Mouse (Mus musculus) hindbrain, postnatal 0 days (tissue): ENCODE data around the gene Fgd6. TPM values are rescaled to one million over a fixed set of nuclear protein-coding genes. Genes with fewer than 3 reads are reported as not detected.

ENCODE experiments used
- ATAC-seq: fragments of 200-750 bp; cut with Nextera tagmentation; 2 replicates; pipeline ENCODE4 v1.8.0; 2017; ENCODE audit warnings: mild to moderate bottlenecking, moderate TSS enrichment, moderate library complexity
- DNase-seq: peaks from one replicate; pipeline ENCODE4 v3.0.0-alpha.2; 2015; ENCODE audit warnings: low spot score
- H3K27ac ChIP-seq: fragments of 300-500 bp; sonication (generic); 2 replicates; pipeline ENCODE4 v1.5.1; 2014; ENCODE audit warnings: mild to moderate bottlenecking
- H3K27me3 ChIP-seq: fragments of 300-500 bp; sonication (generic); 2 replicates; pipeline ENCODE4 v1.6.1; 2014; ENCODE audit warnings: low read length, mixed read lengths; ENCODE audit not compliant: insufficient read depth
- H3K36me3 ChIP-seq: fragments of 300-500 bp; sonication (generic); 2 replicates; pipeline ENCODE4 v1.6.1; 2014; ENCODE audit warnings: low read length, mixed read lengths; ENCODE audit not compliant: insufficient read depth
- H3K4me1 ChIP-seq: fragments of 300-500 bp; sonication (generic); 2 replicates; pipeline ENCODE4 v1.6.1; 2014; ENCODE audit warnings: antibody characterized with exemption, low read length, mixed read lengths; ENCODE audit not compliant: insufficient read depth
- H3K4me2 ChIP-seq: fragments of 300-500 bp; sonication (generic); 2 replicates; pipeline ENCODE4 v1.6.1; 2014; ENCODE audit warnings: low read depth, mild to moderate bottlenecking, low read length, moderate library complexity, mixed read lengths
- H3K4me3 ChIP-seq: fragments of 300-500 bp; sonication (generic); 2 replicates; pipeline ENCODE4 v1.5.1; 2014; ENCODE audit warnings: low read length
- H3K9ac ChIP-seq: fragments of 300-500 bp; sonication (generic); replicated peaks from 2 replicates; pipeline ENCODE4 v1.6.1; 2014; ENCODE audit warnings: mild to moderate bottlenecking, low read length, moderate library complexity, mixed read lengths
- H3K9me3 ChIP-seq: fragments of 300-500 bp; sonication (generic); 2 replicates; pipeline ENCODE4 v1.6.1; 2016; ENCODE audit warnings: low read length, mixed read lengths
- CTCF ChIP-seq: IDR thresholded peaks from 2 replicates; pipeline ENCODE4 v1.5.1; 2016; ENCODE audit warnings: antibody characterized with exemption, control low read depth, low read depth
- WGBS: fragments of 180-500 bp; shearing (Covaris S2); extraction: QIAGEN DNeasy Blood & Tissue Kit; methylation state at CpG from one replicate; pipeline ENCODE4 v1.1.7; 2014; 5-methylcytosine and 5-hydroxymethylcytosine counted together
- polyA plus RNA-seq: library from polyadenylated mRNA; unstranded; fragments of >200 nt; fragmentation: Nextera tagmentation; extraction: Ambion mirVana; gene quantifications from 2 replicates; pipeline ENCODE4 v1.2.1, GENCODE M21; 2015
- total RNA-seq: library from RNA; depleted of rRNA; stranded (reverse); fragments of >200 nt; gene quantifications from 2 replicates; pipeline ENCODE4 v1.2.3, GENCODE M21; 2014

Gene Fgd6
- total and polyA plus RNA-seq, 2 experiments from 2014 or later: 2.0 to 5.2 TPM

DNA sequence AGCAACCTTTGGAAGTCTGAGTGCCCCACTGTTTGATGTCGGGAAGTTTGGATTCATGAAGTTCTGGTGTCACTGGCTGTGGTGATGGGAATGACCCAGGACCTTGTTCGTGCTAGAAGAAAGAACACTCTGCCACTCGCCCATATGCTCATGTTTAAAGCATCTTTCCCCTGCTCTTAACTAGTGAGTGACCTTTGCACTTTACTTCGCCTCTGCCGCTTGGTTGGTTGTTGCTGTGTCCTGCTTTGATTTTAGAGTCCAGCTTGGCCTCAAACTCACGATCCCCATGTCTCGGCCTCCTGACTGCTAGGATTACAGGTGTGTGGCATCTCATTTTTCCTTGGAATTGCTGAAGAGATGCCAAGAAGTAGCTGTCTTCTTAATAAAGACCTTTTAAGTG, 35.8 kb downstream of the Fgd6 start:
- no peak overlapping the region for H3K4me2 ChIP-seq
- H3K27ac ChIP-seq: no peak overlapping the region
- H3K4me3 ChIP-seq: no peak overlapping the region
- H3K4me1 ChIP-seq: peaks cover 4% of the 10 kb centered on the region; the same call in 1 of the 2 replicates
- no peak overlapping the region for H3K9ac ChIP-seq
- TF ChIP-seq CTCF: no peak
- H3K9me3 ChIP-seq: no peaks in the 10 kb centered on the region
- 87% methylated on average over 7 of the region's 7 CpGs for WGBS
- ATAC-seq: no peak
- no peaks in the 10 kb centered on the region for H3K36me3 ChIP-seq
- no peak for DNase-seq
- no peaks in the 10 kb centered on the region for H3K27me3 ChIP-seq

DNA sequence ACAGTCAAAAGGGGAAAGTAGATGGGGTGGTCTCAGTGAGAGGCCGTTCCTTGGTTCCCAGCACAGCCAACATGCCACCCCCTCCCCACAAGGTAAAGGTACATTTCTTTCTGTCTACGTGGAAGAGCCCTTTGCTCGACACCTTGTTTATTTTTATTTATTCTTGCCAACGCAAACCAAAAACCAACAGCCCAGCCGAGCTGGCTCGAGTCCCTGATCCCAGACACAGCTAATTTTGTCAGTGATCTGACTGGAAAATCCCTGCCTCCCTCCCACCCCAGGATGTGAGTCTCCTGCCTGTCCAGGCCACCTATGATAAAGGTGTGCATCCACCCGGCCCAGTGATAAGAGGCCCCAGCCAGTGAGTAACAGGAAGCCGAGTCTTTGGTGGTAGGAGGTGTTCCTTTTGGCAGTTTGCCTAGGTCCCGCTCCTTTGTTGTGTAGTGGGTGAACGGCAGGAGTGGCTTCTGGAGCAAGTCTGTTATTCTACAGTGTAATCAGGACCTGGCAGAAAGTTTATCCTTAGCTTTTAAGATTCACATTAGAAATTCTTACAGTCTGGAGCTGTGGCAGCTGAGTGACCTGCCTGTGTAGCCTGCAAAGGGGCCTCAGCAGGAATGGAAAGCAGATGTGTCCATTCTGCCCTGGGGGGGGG, 36.6 kb downstream of the Fgd6 start:
- WGBS: 50% methylated on average over 10 of the region's 10 CpGs
- DNase-seq (peak; percentile 32), ATAC-seq (peak; percentile 27; the same call in 1 of the 2 replicates)
- no peak overlapping the region for H3K9ac ChIP-seq
- peaks cover 4% of the 10 kb centered on the region; the same call in 1 of the 2 replicates for H3K4me1 ChIP-seq
- no peak for TF ChIP-seq CTCF
- H3K27ac ChIP-seq: peak overlapping the region; percentile 9; the same call in 1 of the 2 replicates
- H3K4me3 ChIP-seq: no peak overlapping the region
- no peaks in the 10 kb centered on the region for H3K9me3 ChIP-seq
- no peak overlapping the region for H3K4me2 ChIP-seq
- no peaks in the 10 kb centered on the region for H3K27me3 ChIP-seq
- no peaks in the 10 kb centered on the region for H3K36me3 ChIP-seq

DNA sequence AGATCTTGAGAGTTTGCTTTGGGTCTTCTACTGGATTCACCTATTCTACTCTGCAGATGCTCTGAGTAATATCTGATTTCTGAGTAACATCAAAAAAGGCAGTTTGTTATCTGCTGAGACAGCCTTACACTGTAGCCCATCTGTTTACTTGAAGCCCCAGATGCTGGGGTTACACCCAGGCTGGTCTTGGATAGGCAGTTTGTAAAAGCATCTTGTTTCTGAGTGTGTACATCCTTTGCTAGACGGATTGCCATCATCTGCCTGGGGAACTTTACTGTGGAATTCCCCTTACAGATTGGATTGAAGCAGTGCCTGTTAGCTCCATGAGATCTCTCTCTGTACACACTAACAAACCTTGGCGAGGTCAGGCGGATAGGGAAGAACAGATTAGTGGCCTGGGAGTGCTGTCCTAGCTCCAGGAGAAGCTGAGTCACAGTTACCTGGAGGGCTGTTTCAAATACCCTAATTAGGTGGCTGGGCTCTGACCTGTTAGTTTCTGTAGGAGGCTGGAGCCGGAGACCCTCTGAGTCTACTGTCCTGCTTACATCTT, 37.2 kb downstream of the Fgd6 start:
- DNase-seq (no peak), ATAC-seq (no peak)
- Histone ChIP-seq H3K9ac (no peak overlapping the region), H3K9me3 (no peaks in the 10 kb centered on the region), H3K4me3 (no peak overlapping the region), H3K4me2 (no peak overlapping the region), H3K27me3 (no peaks in the 10 kb centered on the region), H3K36me3 (no peaks in the 10 kb centered on the region), H3K4me1 (peaks cover 4% of the 10 kb centered on the region; the same call in 1 of the 2 replicates), H3K27ac (0 out of 2 replicates have a peak overlapping the region, but pooled peaks have one; percentile 9)
- TF ChIP-seq CTCF: no peak
- 81% methylated on average over 4 of the region's 4 CpGs for WGBS

DNA sequence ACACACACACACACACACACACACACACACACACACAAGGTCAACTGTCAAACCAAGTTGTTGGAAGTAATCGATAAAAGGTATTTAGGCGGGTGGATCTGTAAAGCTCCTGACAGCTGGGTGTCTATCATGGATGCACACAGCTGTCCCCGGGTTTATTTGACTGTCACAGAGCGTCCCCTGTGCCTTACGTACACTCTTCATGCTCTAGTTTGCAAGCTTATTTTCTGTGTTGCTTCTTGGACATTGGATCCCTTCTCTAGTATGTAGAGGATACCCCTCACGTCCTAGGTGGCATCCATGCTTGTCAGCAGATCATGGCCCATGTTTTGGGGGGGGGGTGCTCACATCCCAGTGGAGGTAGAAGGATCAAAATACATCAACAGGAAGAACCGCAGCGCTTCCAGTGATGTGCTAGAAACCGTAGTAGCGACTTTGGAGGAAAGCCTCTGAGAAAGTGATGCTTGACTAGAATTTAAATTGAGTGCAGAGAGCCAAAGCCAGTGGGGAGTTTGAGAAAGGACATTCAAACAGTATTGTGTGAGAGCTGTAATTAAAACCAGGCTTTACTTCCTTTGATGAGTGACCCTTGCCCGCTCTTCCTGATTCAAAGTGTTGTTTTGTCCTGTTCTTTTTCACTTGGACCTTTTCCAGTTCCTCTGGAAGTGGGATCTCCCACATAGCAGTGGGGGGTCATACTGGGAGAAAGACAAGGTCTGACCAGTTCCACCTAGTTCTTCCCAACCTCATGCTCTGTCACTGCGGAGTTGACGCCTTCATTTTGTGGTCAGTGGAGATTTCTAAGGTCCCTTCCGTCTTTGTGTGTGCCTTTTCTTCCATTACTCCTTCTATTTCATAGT, 41.4 kb downstream of the Fgd6 start:
- no peak for TF ChIP-seq CTCF
- no peaks in the 10 kb centered on the region for H3K36me3 ChIP-seq
- ATAC-seq (peak; percentile 81), DNase-seq (peak; percentile 64)
- H3K27ac ChIP-seq: peak overlapping the region; percentile 80
- WGBS: 46% methylated on average over 14 of the region's 14 CpGs
- H3K9me3 ChIP-seq: no peaks in the 10 kb centered on the region
- H3K27me3 ChIP-seq: no peaks in the 10 kb centered on the region
- no peak overlapping the region for H3K4me2 ChIP-seq
- H3K4me3 ChIP-seq: no peak overlapping the region
- no peaks in the 10 kb centered on the region; the same call in 1 of the 2 replicates for H3K4me1 ChIP-seq
- H3K9ac ChIP-seq: no peak overlapping the region

DNA sequence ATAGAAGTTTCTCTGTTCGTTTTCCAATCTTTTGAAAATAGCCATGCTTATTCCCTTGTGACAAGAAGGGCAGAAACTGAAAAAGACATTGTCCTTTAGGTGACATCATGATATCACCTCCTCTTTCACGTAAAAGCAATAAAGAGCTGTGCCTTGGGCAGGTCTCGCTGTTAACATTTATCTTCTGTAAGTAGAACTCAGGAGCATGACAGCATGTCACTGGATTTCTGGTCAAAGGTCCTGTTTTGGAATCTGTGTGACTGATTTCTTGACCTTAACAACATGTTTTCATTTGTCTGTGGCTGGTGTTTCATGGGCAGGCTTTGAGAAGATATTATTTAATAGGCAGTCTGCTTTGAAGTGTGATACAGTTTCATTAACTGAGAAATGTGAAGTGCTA, 44.9 kb downstream of the Fgd6 start:
- Histone ChIP-seq H3K4me1 (no peaks in the 10 kb centered on the region), H3K36me3 (no peaks in the 10 kb centered on the region), H3K27ac (no peak overlapping the region), H3K27me3 (no peaks in the 10 kb centered on the region), H3K4me2 (no peak overlapping the region), H3K9me3 (no peaks in the 10 kb centered on the region), H3K4me3 (no peak overlapping the region), H3K9ac (no peak overlapping the region)
- WGBS: 72% methylated on average over 3 of the region's 3 CpGs
- no peak for DNase-seq
- no peak for ATAC-seq
- no peak for TF ChIP-seq CTCF

DNA sequence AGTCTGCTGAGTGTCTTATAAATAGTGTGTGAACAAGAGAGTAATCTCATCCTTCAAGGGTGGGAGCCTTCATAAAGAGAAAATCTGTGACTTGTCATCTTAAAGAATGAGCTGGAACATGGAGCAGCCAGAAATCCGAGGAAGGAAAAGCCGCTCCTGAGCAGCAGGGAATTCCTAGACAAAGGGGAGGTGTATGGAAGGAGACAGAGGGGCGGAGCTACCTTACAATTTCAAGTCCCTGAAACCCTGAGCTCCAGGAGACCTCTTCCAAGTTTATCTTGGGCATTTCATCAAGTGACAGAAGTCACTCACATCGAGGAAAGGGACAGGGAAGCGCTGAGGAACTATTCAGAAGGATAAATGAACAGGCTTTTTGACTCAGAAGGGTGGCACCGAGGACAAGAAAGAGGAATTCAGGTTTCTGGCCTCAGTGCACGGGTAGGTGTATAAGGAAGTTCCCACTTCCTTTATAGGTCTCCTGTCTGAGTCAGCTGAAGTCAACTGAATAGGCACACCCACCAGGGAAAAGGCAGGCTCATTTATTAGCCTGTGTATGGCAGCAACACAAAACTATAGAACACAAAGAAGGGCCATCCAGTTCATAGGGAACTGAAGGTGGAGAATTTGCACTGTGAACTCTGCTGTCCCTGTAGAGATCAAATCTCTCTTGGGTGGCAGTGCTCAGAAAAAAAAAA, 46.4 kb downstream of the Fgd6 start:
- WGBS: 37% methylated on average over 7 of the region's 7 CpGs
- Histone ChIP-seq H3K4me1 (0 out of 2 replicates have a peak, but pooled peaks cover 5% of the 10 kb centered on the region), H3K36me3 (no peaks in the 10 kb centered on the region), H3K4me2 (no peak overlapping the region), H3K27me3 (no peaks in the 10 kb centered on the region), H3K27ac (no peak overlapping the region), H3K4me3 (no peak overlapping the region), H3K9ac (no peak overlapping the region), H3K9me3 (no peaks in the 10 kb centered on the region)
- no peak for TF ChIP-seq CTCF
- DNase-seq: no peak
- no peak for ATAC-seq
